Mouse (Mus musculus): ENCODE data around the gene Entpd1.

Gene Entpd1

DNA sequence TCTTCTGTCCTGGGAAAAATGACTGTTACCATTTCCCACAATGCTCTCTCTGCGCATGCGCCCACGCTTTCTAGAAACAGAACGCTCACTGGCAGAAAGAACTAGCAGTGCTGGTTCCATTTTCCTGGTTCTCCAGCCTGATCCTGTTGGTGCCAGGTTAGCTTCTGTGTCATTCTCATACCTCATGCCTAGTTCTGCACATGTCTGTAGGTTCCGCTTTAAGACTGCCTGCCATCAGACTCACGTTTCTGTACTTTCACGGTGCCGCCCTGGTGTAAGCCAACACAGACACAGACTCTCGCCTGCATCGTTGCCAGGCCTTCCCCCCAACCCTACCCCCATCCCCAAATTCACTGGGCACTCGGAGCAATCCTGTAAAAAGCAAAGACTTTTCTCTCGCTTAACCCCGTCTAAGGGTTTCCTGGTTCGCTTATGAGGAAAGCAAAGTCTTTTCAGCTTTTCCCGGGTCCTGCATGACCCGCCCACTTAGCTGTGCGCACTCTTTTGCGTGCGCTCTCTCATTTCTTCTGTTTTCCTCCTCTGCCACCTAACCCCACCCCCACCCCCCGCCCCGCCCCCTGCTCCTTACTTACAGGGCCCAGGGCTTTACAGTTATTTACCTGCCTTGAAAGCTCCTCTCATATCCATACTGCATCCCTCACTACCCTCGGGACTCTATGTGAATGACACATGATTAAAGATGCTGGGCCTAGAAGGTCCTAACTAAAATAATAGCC, 150.0 kb downstream of the Entpd1 start:
- TF ChIP-seq GATA4 (IDR thresholded peaks at IDR 0.05; ENCODE audit: insufficient replicate concordance, low read length): no peak

DNA sequence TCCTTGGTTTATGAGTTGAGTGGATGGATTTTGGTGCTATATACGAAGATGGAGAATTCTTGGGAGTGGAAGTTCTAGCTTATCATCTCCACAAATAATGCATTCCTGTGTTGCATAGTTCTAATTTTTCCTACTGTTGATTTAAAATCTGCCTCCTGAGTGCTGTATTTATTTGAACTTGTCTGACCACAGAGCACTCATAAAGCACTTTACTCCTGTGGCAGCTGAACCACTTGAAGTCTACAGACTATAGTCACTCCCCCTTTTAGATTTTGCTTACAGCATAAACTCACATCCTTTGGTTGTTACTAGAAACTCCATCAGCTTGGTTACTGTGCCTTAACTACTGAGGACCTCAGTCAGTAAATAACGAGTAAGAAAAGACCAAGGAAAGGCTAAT, 155.0 kb downstream of the Entpd1 start:
- no peak for TF ChIP-seq GATA4 (IDR thresholded peaks at IDR 0.05; ENCODE audit: insufficient replicate concordance, low read length)

DNA sequence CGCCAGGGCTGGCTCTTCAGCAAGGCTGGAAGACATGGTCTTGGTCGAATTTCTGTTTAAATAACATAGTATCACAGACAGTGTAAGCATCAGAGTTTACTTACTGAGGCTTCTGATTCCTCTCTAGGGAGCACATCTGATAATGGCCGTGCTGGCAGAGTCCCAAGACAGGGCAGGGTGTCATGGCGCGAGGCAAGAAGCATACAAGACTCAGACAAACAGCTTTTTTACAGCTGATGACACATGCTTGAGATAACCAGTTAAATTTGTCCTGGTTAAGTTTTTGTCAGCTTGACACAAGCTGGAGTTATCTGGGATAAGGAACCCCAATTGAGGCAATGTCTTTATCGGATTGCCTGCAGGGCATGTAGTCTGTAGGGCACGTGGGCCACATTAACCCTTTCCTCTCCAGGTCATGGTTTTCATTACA, 157.2 kb downstream of the Entpd1 start:
- TF ChIP-seq GATA4 (IDR thresholded peaks at IDR 0.05; ENCODE audit: insufficient replicate concordance, low read length): no peak

DNA sequence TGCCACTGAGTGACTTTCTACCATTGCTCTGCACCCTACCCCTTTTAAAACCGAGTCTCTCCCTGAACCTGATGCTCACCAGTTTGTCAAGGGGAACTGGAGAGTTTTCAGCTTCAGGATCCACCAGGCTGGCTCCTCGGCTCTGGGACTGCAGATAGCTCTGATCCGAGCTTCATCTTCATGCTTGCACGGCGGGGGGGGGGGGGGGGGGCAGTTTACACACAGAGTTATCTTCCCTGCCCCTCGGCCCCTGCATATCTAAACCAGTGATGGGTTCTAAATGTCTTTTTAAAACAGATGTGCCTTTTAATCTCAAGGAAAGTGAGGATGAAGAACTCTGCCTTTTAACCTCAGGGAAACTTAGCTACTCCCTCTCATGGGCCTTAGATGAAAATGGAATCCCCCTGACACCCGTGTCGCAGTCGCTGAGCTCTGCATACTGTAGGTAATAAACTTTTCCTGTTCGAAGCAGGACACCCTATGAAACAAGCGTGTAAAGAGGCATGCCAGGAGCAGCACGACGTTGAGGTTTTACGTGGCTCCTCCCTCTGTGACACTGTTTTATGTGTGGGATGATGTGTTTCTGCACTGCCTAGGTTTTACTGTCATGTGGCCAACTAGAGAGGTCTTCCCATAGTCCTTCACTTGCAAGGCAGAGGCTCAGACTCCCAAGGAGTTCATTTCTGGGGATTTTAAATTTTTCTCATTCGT, 176.0 kb downstream of the Entpd1 start:
- TF ChIP-seq GATA4 (IDR thresholded peaks at IDR 0.05; ENCODE audit: insufficient replicate concordance, low read length): no peak

DNA sequence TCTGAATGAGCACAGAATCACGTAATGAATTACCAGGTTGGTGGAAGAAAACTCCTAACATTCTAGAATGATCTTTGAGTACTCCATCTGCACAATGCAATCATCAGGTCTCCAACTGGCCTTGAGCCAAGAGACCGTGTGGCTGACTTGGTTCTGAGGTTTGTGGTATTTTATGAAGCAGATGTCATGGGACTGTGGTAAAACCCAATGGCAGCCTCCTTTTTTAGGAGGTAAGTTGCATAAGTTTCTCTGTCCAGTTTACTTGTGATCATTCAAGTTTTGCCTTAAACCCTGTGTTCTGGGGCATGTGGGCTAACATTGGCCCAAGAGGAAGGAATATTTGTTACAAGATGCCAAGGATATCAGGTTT, 176.5 kb downstream of the Entpd1 start:
- no peak for TF ChIP-seq GATA4 (IDR thresholded peaks at IDR 0.05; ENCODE audit: insufficient replicate concordance, low read length)

Data from liver, adult (tissue).